Mouse (Mus musculus) CH12.LX (cell line): ENCODE measurements around the gene BC035044.

Source experiments
- BHLHE40 ChIP-seq: IDR thresholded peaks from 2 replicates; pipeline ENCODE4 v1.6.1; 2011; ENCODE audit warnings: mild to moderate bottlenecking, low read depth, low read length, improper control_type of control experiment
- CHD1 ChIP-seq: IDR thresholded peaks from 2 replicates; pipeline ENCODE4 v1.6.1; 2012; ENCODE audit warnings: low read depth, low read length, improper control_type of control experiment, inconsistent platforms
- CHD2 ChIP-seq: IDR thresholded peaks from 2 replicates; pipeline ENCODE4 v1.6.1; 2011; ENCODE audit warnings: low read length, improper control_type of control experiment
- CTCF ChIP-seq, 2 experiments: IDR thresholded peaks in 1 of 2; conservative IDR thresholded peaks in 1 of 2; 2 replicates each; pipeline ENCODE4 v1.5.1; 2011 to 2012; ENCODE audit warnings: low read depth in 2 of 2, low read length in 2 of 2, improper control_type of control experiment in 1 of 2, inconsistent platforms in 1 of 2, mild to moderate bottlenecking in 1 of 2, moderate library complexity in 1 of 2
- GABPA ChIP-seq: IDR thresholded peaks from 2 replicates; pipeline ENCODE4 v1.6.1; 2012; ENCODE audit warnings: low read depth, low read length, improper control_type of control experiment, inconsistent platforms; ENCODE audit not compliant: insufficient replicate concordance
- MYC ChIP-seq: IDR thresholded peaks from 2 replicates; pipeline ENCODE4 v1.6.1; 2011; ENCODE audit warnings: low read depth, mild to moderate bottlenecking, improper control_type of control experiment, low read length

- TF ChIP-seq CHD1 (no peak), GABPA (no peak), CTCF (conservative IDR thresholded peaks at IDR 0.05 in 1 of 2, IDR thresholded peaks at IDR 0.05 in 1 of 2; ENCODE audit: low read depth in 2 of 2, low read length in 2 of 2) (peak; percentile 37 to 91; a peak in 3 of 4 replicates), CHD2 (no peak), BHLHE40 (no peak), MYC (no peak)
Measured at GRCm38 (mm10) chr6:128808532-128808931, 82.4 kb downstream of the BC035044 start.
